Mouse (Mus musculus) liver, postnatal 0 days (tissue): ENCODE measurements around the gene Plekhm3. TPM values are rescaled to one million over a fixed set of nuclear protein-coding genes. Genes with fewer than 3 reads are reported as not detected.

ENCODE experiments used
- ATAC-seq: fragments of 200-750 bp; cut with Nextera tagmentation; 2 replicates; pipeline ENCODE4 v1.8.0; 2017; ENCODE audit warnings: mild to moderate bottlenecking, moderate library complexity
- DNase-seq: peaks from one replicate; pipeline ENCODE4 v3.0.0-alpha.2; 2016
- H3K27ac ChIP-seq: fragments of 300-500 bp; sonication (generic); 2 replicates; pipeline ENCODE4 v1.5.1; 2014; ENCODE audit warnings: antibody characterized with exemption, moderate library complexity, mild to moderate bottlenecking, low read depth
- H3K27me3 ChIP-seq: fragments of 300-500 bp; sonication (generic); 2 replicates; pipeline ENCODE4 v1.6.1; 2014; ENCODE audit warnings: low read length, control low read depth, mixed read lengths; ENCODE audit not compliant: insufficient read depth
- H3K36me3 ChIP-seq: fragments of 300-500 bp; sonication (generic); replicated peaks from 2 replicates; pipeline ENCODE4 v1.6.1; 2014; ENCODE audit warnings: mild to moderate bottlenecking, control low read depth, low read length, moderate library complexity, mixed read lengths; ENCODE audit not compliant: insufficient read depth
- H3K4me1 ChIP-seq: fragments of 300-500 bp; sonication (generic); 2 replicates; pipeline ENCODE4 v1.6.1; 2014; ENCODE audit warnings: antibody characterized with exemption, mild to moderate bottlenecking, control low read depth; ENCODE audit not compliant: insufficient read depth
- H3K4me2 ChIP-seq: fragments of 300-500 bp; sonication (generic); 2 replicates; pipeline ENCODE4 v1.6.1; 2014; ENCODE audit warnings: low read depth, mild to moderate bottlenecking, low read length, moderate library complexity, mixed read lengths
- H3K4me3 ChIP-seq: fragments of 300-500 bp; sonication (generic); 2 replicates; pipeline ENCODE4 v1.5.1; 2014; ENCODE audit warnings: low read depth, low read length
- H3K9ac ChIP-seq: fragments of 300-500 bp; sonication (generic); replicated peaks from 2 replicates; pipeline ENCODE4 v1.6.1; 2014; ENCODE audit warnings: mild to moderate bottlenecking, moderate library complexity
- H3K9me3 ChIP-seq: fragments of 300-500 bp; sonication (generic); 2 replicates; pipeline ENCODE4 v1.6.1; 2016; ENCODE audit warnings: mild to moderate bottlenecking, control low read depth, low read length, mixed read lengths
- CTCF ChIP-seq: sonication (generic); IDR thresholded peaks from 2 replicates; pipeline ENCODE4 v1.5.1; 2016; ENCODE audit warnings: antibody characterized with exemption, low read depth
- EP300 ChIP-seq: IDR thresholded peaks from 2 replicates; pipeline ENCODE4 v1.6.1; 2016; ENCODE audit warnings: antibody characterized with exemption, low read depth, mild to moderate bottlenecking
- WGBS: fragments of 180-500 bp; shearing (Covaris S2); extraction: QIAGEN DNeasy Blood & Tissue Kit; methylation state at CpG from one replicate; pipeline ENCODE4 v1.1.7; 2014; ENCODE audit not compliant: insufficient replicate concordance; 5-methylcytosine and 5-hydroxymethylcytosine counted together
- polyA plus RNA-seq: library from polyadenylated mRNA; unstranded; fragments of >200 nt; fragmentation: Nextera tagmentation; extraction: Ambion mirVana; gene quantifications from 2 replicates; pipeline ENCODE4 v1.2.1, GENCODE M21; 2015

The Plekhm3 gene
- 1.1 and 1.4 TPM in 2 replicates for polyA plus RNA-seq

GRCm38 (mm10) chr1:64956479-64956961 is at the start of gene Plekhm3:
TSS of gene Plekhm3 (minus strand) at chr1:64956824.
- ATAC-seq (peak; percentile 97), DNase-seq (peak; percentile 83)
- no peaks in the 10 kb centered on the region; the same call in 1 of the 2 replicates for H3K9me3 ChIP-seq
- no peaks in the 10 kb centered on the region for H3K4me1 ChIP-seq
- no peaks in the 10 kb centered on the region for H3K36me3 ChIP-seq
- H3K27ac ChIP-seq, result peak within 1 kb of the TSS; percentile 36
- H3K9ac ChIP-seq, result peak within 1 kb of the TSS; percentile 78
- no peaks in the 10 kb centered on the region for H3K27me3 ChIP-seq
- WGBS, result under 1% methylated on average over 43 of the region's 43 CpGs
- H3K4me2 ChIP-seq, result peak within 1 kb of the TSS; percentile 67
- 0 out of 2 replicates have a peak, but pooled peaks have one; percentile 11 for TF ChIP-seq EP300
- no peak for TF ChIP-seq CTCF
- H3K4me3 ChIP-seq, result peak within 1 kb of the TSS; percentile 79

- TF ChIP-seq EP300 (no peak), CTCF (no peak)
- H3K36me3 ChIP-seq, result no peaks in the 10 kb centered on the region
- no peak overlapping the region for H3K4me2 ChIP-seq
- H3K27ac ChIP-seq, result no peak overlapping the region
- H3K4me1 ChIP-seq, result no peaks in the 10 kb centered on the region
- H3K4me3 ChIP-seq, result no peak overlapping the region
- no peak overlapping the region for H3K9ac ChIP-seq
- no peaks in the 10 kb centered on the region for H3K9me3 ChIP-seq
- no peak for ATAC-seq
- no peak for DNase-seq
- H3K27me3 ChIP-seq, result no peaks in the 10 kb centered on the region
- WGBS, result 70% methylated on average over 6 of the region's 6 CpGs
These were observed 49.0 kb upstream of the Plekhm3 start for GRCm38 (mm10) chr1:65005575-65005974.

DNA sequence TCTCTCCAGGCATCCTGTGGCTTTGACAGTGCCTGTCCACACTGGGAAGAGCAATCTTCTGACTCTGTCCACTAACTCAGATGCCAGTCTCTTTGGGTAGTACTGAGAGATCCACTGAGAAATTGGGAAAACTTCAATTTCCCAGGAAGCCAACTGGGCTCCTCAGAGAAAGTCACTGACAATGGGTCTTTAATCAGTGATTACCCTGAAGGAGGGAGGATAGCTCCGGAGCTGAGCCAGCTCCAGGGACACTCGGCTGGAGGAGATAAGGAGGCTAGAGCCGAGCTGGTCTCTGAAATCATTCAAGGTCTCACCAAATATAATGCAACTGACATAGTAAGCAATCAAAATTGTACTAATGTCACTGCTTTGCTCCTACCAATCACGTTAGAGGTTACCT is 47.9 kb upstream of the Plekhm3 start:
- Histone ChIP-seq H3K27me3 (no peaks in the 10 kb centered on the region), H3K9me3 (no peaks in the 10 kb centered on the region), H3K27ac (no peak overlapping the region), H3K4me1 (no peaks in the 10 kb centered on the region), H3K4me2 (no peak overlapping the region), H3K9ac (no peak overlapping the region), H3K36me3 (no peaks in the 10 kb centered on the region), H3K4me3 (no peak overlapping the region)
- WGBS, result 63% methylated on average over 4 of the region's 4 CpGs
- DNase-seq (no peak), ATAC-seq (no peak)
- TF ChIP-seq CTCF, result no peak
- TF ChIP-seq EP300, result no peak

DNA sequence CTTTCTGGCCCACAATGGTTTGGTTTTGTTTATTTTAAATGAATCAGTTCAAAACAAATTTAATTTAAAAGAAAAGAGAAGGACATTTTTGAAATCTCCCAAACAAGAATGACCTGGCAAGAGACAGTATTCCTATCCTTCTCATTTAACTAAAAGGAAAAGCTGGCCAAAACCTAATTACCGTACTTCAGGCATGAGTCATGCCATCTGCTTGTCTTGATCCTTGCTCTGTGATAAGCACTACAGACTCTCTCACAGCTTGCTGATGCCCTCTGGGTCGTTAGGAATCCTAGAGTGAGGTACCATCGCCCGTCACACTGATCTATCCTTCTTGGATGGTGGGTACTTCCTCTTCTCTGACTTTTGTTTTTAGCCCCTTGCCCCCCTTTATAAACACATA is 36.6 kb upstream of the Plekhm3 start:
- no peak overlapping the region for H3K27ac ChIP-seq
- no peaks in the 10 kb centered on the region for H3K36me3 ChIP-seq
- H3K4me3 ChIP-seq, result no peak overlapping the region
- DNase-seq (no peak), ATAC-seq (no peak)
- WGBS, result 64% methylated on average over 4 of the region's 4 CpGs
- no peaks in the 10 kb centered on the region for H3K9me3 ChIP-seq
- H3K27me3 ChIP-seq, result no peaks in the 10 kb centered on the region
- H3K4me2 ChIP-seq, result no peak overlapping the region
- no peak for TF ChIP-seq CTCF
- TF ChIP-seq EP300, result no peak
- no peak overlapping the region for H3K9ac ChIP-seq
- no peaks in the 10 kb centered on the region for H3K4me1 ChIP-seq

GRCm38 (mm10) chr1:64988176-64988575 is 31.6 kb upstream of the Plekhm3 start:
- Histone ChIP-seq H3K4me2 (no peak overlapping the region), H3K4me1 (no peaks in the 10 kb centered on the region), H3K27me3 (no peaks in the 10 kb centered on the region), H3K27ac (no peak overlapping the region), H3K4me3 (no peak overlapping the region), H3K9ac (no peak overlapping the region), H3K36me3 (no peaks in the 10 kb centered on the region), H3K9me3 (no peaks in the 10 kb centered on the region)
- DNase-seq (no peak), ATAC-seq (no peak)
- TF ChIP-seq CTCF (no peak), EP300 (no peak)

GRCm38 (mm10) chr1:64986120-64986519 is 29.5 kb upstream of the Plekhm3 start:
- Histone ChIP-seq H3K4me1 (no peaks in the 10 kb centered on the region), H3K4me2 (no peak overlapping the region), H3K27me3 (no peaks in the 10 kb centered on the region), H3K9ac (no peak overlapping the region), H3K36me3 (no peaks in the 10 kb centered on the region), H3K4me3 (no peak overlapping the region), H3K27ac (no peak overlapping the region), H3K9me3 (no peaks in the 10 kb centered on the region)
- peak; percentile 59 for DNase-seq
- no peak for ATAC-seq
- TF ChIP-seq CTCF, result peak; percentile 72
- TF ChIP-seq EP300, result no peak
- WGBS, result 36% methylated on average over 7 of the region's 7 CpGs

DNA sequence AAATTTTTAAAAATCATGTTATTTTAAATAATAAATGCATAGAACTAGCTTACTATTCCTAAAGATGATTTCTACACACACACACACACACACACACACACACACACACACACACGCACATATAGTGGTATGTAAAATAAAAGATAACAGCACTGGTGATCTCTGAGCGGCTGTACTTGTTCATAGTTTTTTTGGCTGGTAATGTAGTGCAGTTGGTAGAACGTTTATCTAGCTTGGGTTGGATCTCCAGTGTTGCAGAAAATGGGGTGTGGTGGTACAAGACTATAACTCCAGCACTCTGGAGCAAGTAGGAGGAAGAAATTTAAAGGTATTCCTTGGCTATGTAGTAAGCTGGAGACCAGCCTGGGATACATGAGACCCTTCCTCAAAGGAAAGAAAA is 26.6 kb upstream of the Plekhm3 start:
- no peak for DNase-seq
- 40% methylated on average over 3 of the region's 3 CpGs for WGBS
- H3K27ac ChIP-seq, result no peak overlapping the region

More for the DNA sequence above, 26.6 kb upstream of the Plekhm3 start:
- H3K4me2 ChIP-seq, result no peak overlapping the region
- no peaks in the 10 kb centered on the region for H3K9me3 ChIP-seq
- no peak overlapping the region for H3K4me3 ChIP-seq
- no peak for TF ChIP-seq CTCF
- TF ChIP-seq EP300, result no peak
- H3K9ac ChIP-seq, result no peak overlapping the region
- no peaks in the 10 kb centered on the region for H3K27me3 ChIP-seq
- no peaks in the 10 kb centered on the region for H3K36me3 ChIP-seq
- no peak for ATAC-seq
- no peaks in the 10 kb centered on the region for H3K4me1 ChIP-seq
